Mouse (Mus musculus) olfactory bulb, adult 2 months (tissue): Measurements from ENCODE around the gene Agpat1.

ENCODE experiments used
- CTCF ChIP-seq: fragments of 200-500 bp; IDR thresholded peaks from 2 replicates; pipeline ENCODE4 v1.5.1; 2012; ENCODE audit warnings: low read depth, mild to moderate bottlenecking, low read length, moderate library complexity; ENCODE audit not compliant: insufficient read depth
- POLR2A ChIP-seq: fragments of 200-500 bp; IDR thresholded peaks from 2 replicates; pipeline ENCODE4 v1.6.1; 2012; ENCODE audit warnings: mild to moderate bottlenecking, low read depth, low read length, moderate library complexity; ENCODE audit not compliant: insufficient read depth

GRCm38 (mm10) chr17:34564003-34564421 is 40.0 kb upstream of the Agpat1 start, which contains the start of gene Notch4:
- no peak for TF ChIP-seq CTCF
- TF ChIP-seq POLR2A = no peak
